Mouse (Mus musculus): ENCODE measurements around the gene Fbf1.
"Not testable (repeated sequence)": the region's sequence is repeated elsewhere in the genome, so short reads cannot be mapped to it uniquely, and the experiment has no call there.

Gene Fbf1

GRCm38 (mm10) chr11:116134171-116134570, 33.8 kb downstream of the Fbf1 start:
- no peak for DNase-seq (ENCODE audit: low spot score in 2 of 2)

- no peak for DNase-seq (ENCODE audit: low spot score in 2 of 2)
Observed at GRCm38 (mm10) chr11:116133497-116133896, 34.5 kb downstream of the Fbf1 start.

GRCm38 (mm10) chr11:116132366-116133333, 35.3 kb downstream of the Fbf1 start:
- no peak for DNase-seq (ENCODE audit: low spot score in 2 of 2)

- no peak for DNase-seq (ENCODE audit: low spot score in 2 of 2)
Observed at GRCm38 (mm10) chr11:116131349-116132170, 36.4 kb downstream of the Fbf1 start.

GRCm38 (mm10) chr11:116130488-116131205, 37.3 kb downstream of the Fbf1 start, which contains the start of gene Trim65:
Gene Trim65, minus strand, starts transcription at chr11:116131128.
- peak; percentile 87 for DNase-seq (ENCODE audit: low spot score in 2 of 2)

- DNase-seq (ENCODE audit: low spot score in 2 of 2) = no peak
Observed at GRCm38 (mm10) chr11:116129993-116130487, 37.9 kb downstream of the Fbf1 start.

- no peak for DNase-seq (ENCODE audit: low spot score in 2 of 2)
Observed at GRCm38 (mm10) chr11:116129091-116129790, 38.7 kb downstream of the Fbf1 start.

- DNase-seq (ENCODE audit: low spot score in 2 of 2) = no peak
Observed at GRCm38 (mm10) chr11:116127986-116128385, 40.0 kb downstream of the Fbf1 start.

GRCm38 (mm10) chr11:116127156-116127980, 40.6 kb downstream of the Fbf1 start, which contains the start of gene Trim47:
Gene Trim47, minus strand, starts transcription at chr11:116127210.
- DNase-seq (ENCODE audit: low spot score in 2 of 2) = no peak

- DNase-seq (ENCODE audit: low spot score in 2 of 2) = no peak
Observed at GRCm38 (mm10) chr11:116126261-116126660, 41.7 kb downstream of the Fbf1 start.

GRCm38 (mm10) chr11:116121731-116122245, 46.2 kb downstream of the Fbf1 start:
- not testable (repeated sequence) for DNase-seq (ENCODE audit: low spot score in 2 of 2)

- no peak for DNase-seq (ENCODE audit: low spot score in 2 of 2)
Observed at GRCm38 (mm10) chr11:116117819-116118218, 50.1 kb downstream of the Fbf1 start.

GRCm38 (mm10) chr11:116117241-116117640, 50.7 kb downstream of the Fbf1 start:
- no peak for DNase-seq (ENCODE audit: low spot score in 2 of 2)

GRCm38 (mm10) chr11:116111611-116112203, 56.3 kb downstream of the Fbf1 start:
- no peak for DNase-seq (ENCODE audit: low spot score in 2 of 2)

GRCm38 (mm10) chr11:116111067-116111466, 56.9 kb downstream of the Fbf1 start:
- no peak for DNase-seq (ENCODE audit: low spot score in 2 of 2)

GRCm38 (mm10) chr11:116110540-116110939, 57.4 kb downstream of the Fbf1 start:
- no peak for DNase-seq (ENCODE audit: low spot score in 2 of 2)

GRCm38 (mm10) chr11:116110131-116110530, 57.8 kb downstream of the Fbf1 start:
- DNase-seq (ENCODE audit: low spot score in 2 of 2) = no peak

- no peak for DNase-seq (ENCODE audit: low spot score in 2 of 2)
Observed at GRCm38 (mm10) chr11:116109441-116110081, 58.4 kb downstream of the Fbf1 start.

Measured in right cerebral cortex, adult 2 months (tissue).